Mouse (Mus musculus) R1 (cell line): ENCODE data around the gene Sart1.

ENCODE experiments used
- DNase-seq: peaks from one replicate; pipeline ENCODE4 v3.0.0-alpha.2; 2018; ENCODE audit warnings: low read depth, low spot score

The Sart1 gene

GRCm38 (mm10) chr19:5388588-5389242 is at the start of gene Sart1:
Sart1 (minus strand) TSS chr19:5388703.
- DNase-seq: peak; percentile 98

GRCm38 (mm10) chr19:5433951-5434350 is 45.4 kb upstream of the Sart1 start:
- no peak for DNase-seq

GRCm38 (mm10) chr19:5432992-5433852 is 44.7 kb upstream of the Sart1 start:
- peak; percentile 78 for DNase-seq

- no peak for DNase-seq
Measured at GRCm38 (mm10) chr19:5431911-5432464, 43.5 kb upstream of the Sart1 start.

GRCm38 (mm10) chr19:5430408-5430807 is 41.9 kb upstream of the Sart1 start:
- DNase-seq: no peak

- no peak for DNase-seq
Measured at GRCm38 (mm10) chr19:5429806-5430205, 41.3 kb upstream of the Sart1 start.

- no peak for DNase-seq
Measured at GRCm38 (mm10) chr19:5429219-5429618, 40.7 kb upstream of the Sart1 start.

GRCm38 (mm10) chr19:5428083-5428482 is 39.6 kb upstream of the Sart1 start:
- peak; percentile 54 for DNase-seq

GRCm38 (mm10) chr19:5426640-5427290 is 38.3 kb upstream of the Sart1 start:
- no peak for DNase-seq

GRCm38 (mm10) chr19:5425906-5426565 is 37.5 kb upstream of the Sart1 start:
- DNase-seq: no peak

- DNase-seq: peak; percentile 95
Measured at GRCm38 (mm10) chr19:5424782-5425741, 36.6 kb upstream of the Sart1 start, which contains the start of the genes Drap1 and AI837181. Drap1 (minus strand) TSS chr19:5424979. AI837181 (plus strand) TSS chr19:5425144.

- DNase-seq: peak; percentile 80
Measured at GRCm38 (mm10) chr19:5424092-5424781, 35.7 kb upstream of the Sart1 start.

- DNase-seq: no peak
Measured at GRCm38 (mm10) chr19:5423561-5423960, 35.1 kb upstream of the Sart1 start.

- DNase-seq: no peak
Measured at GRCm38 (mm10) chr19:5422895-5423443, 34.5 kb upstream of the Sart1 start.

GRCm38 (mm10) chr19:5422267-5422666 is 33.8 kb upstream of the Sart1 start:
- no peak for DNase-seq

- no peak for DNase-seq
Measured at GRCm38 (mm10) chr19:5421784-5422183, 33.3 kb upstream of the Sart1 start.

GRCm38 (mm10) chr19:5420579-5420978 is 32.1 kb upstream of the Sart1 start:
- no peak for DNase-seq

GRCm38 (mm10) chr19:5419630-5420029 is 31.1 kb upstream of the Sart1 start:
- no peak for DNase-seq

GRCm38 (mm10) chr19:5418750-5419466 is 30.4 kb upstream of the Sart1 start:
- no peak for DNase-seq
